Mouse (Mus musculus) adrenal gland, adult 2 months (tissue): Measurements from ENCODE around the gene Junb. TPM values are rescaled to one million over a fixed set of nuclear protein-coding genes. Genes with fewer than 3 reads are reported as not detected.

Source experiments
- DNase-seq: peaks from one replicate; pipeline ENCODE4 v3.0.0; 2021
- long read RNA-seq: library from polyadenylated mRNA; stranded (forward); transcript quantifications from one replicate; pipeline ENCODE4 v2.0.0, GENCODE M21; 2021
- polyA plus RNA-seq: library from polyadenylated mRNA; depleted of rRNA; stranded (reverse); fragments of >200 nt; gene quantifications from 2 replicates; pipeline ENCODE4 v1.2.3, GENCODE M21; 2012; rRNA removed
- total RNA-seq, 2 experiments: library from RNA; stranded (reverse); gene quantifications; 2 replicates each; pipeline ENCODE4 v1.2.3; 2021

Junb gene
- total RNA-seq, result 10 to 100 TPM; 37.0 to 90.7 TPM
- polyA plus RNA-seq, result 78.9 and 91.4 TPM in 2 replicates
- long read RNA-seq, transcript Junb-201 (1 exons, 1,809 nt), result major isoform, 129 of 129 reads
- long read RNA-seq, partial matches to known transcripts, result 0 of 129 reads
- long read RNA-seq, other reads (novel, unspliced or antisense), result 0 of 129 reads

- peak; percentile 99 for DNase-seq
Observed at GRCm38 (mm10) chr8:84978248-84978940, at the start of gene Junb. Gene Junb (minus strand): TSS chr8:84978718.

DNA sequence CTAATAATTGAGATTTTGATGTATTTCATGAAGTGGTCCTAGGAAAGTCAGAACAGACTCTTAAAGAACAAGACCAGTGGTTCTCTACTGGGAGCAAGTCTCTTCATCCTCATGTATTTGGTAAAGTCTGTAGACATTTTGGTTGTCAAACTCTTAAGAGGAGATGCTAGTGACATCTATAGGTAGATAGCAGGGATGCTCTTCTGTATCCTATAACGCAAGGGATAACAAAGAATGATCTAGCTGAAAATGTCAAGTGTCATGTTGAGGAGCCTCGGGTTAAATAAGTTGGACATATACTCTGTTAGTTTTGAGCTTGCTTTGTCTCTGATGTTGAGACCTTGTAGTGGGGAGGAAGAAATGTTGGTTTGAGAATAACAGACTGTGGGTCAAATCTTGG, 49.4 kb upstream of the Junb start:
- no peak for DNase-seq

GRCm38 (mm10) chr8:85027516-85027855, 49.0 kb upstream of the Junb start:
- DNase-seq, result no peak

GRCm38 (mm10) chr8:85026670-85027515, 48.4 kb upstream of the Junb start, which contains the start of gene Trir:
Gene Trir (plus strand): TSS chr8:85026823.
- DNase-seq, result peak; percentile 98

- DNase-seq, result peak; percentile 84
Observed at GRCm38 (mm10) chr8:85025098-85025932, 46.8 kb upstream of the Junb start, which contains the start of gene Asna1. Gene Asna1 (minus strand): TSS chr8:85025281.

- DNase-seq, result no peak
Observed at GRCm38 (mm10) chr8:85023846-85024245, 45.3 kb upstream of the Junb start.

DNA sequence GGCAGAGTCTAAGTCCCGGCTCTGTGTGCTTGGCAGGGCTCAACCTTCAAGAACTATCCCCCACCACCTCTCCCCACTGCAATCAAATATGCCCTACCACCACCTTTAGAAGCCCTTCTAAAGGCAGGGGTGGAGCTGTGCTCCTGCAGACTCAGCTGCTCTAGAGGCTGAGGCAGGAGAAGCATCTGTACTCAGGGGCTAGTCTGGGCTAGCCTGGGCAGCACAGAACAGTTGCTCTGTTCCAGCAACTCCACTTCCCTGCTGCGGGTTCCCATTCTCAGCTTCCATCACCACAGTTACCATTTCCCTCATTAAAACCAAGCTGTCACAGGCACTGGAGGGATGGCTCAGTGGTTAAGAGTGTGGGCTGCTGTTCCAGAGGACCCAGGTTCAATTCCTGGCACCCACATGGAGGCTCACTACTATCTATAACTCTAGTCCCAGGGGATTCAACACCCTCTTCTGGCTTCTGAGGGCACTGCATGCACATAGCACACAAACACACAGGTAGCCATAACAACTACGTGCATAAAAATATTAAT, 43.1 kb upstream of the Junb start:
- no peak for DNase-seq

DNA sequence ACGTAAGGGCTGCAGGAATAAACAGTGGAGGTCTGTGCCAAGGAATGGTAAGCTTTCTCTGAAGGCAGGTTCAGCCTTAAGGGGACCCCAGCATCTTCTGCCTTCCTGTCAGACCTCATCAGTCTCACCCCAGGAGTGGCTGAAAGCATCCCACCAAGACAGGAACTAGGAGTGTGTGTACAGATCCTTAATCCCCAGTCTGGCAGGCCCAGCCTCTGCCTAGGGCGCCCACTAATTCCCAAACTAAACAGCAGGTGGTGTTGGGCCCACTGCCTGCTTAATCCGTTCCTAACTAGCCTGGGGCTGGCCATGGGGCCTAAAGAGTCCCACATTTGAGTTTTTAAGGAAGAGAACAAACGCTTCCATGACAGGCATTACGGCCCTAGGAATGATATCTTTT, 38.7 kb upstream of the Junb start:
- no peak for DNase-seq

GRCm38 (mm10) chr8:85016724-85017123, 38.2 kb upstream of the Junb start:
- DNase-seq, result no peak

DNA sequence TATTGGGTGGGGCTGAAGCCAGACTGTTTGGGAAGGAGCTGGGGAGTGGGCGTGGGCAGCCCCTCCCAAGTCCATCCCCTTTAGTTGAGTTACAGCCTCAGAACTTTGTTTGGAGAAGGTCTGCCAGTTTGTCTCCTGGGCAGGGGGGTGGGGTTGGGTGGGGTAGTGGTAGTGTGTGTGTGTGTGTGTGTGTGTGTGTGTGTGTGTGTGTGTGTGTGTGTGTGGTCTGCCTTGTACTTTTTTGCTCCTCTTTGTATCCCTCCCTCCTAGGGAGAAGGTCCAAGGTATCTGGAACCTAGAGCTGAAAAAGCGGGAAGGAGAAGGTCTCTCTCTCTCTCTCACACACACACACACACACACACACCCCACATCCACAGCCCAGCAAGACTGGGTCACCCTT, 35.9 kb upstream of the Junb start, which contains the start of gene Best2:
Best2 (minus strand) TSS at position 101 of the 400 bp plus-strand sequence.
- DNase-seq, result no peak

DNA sequence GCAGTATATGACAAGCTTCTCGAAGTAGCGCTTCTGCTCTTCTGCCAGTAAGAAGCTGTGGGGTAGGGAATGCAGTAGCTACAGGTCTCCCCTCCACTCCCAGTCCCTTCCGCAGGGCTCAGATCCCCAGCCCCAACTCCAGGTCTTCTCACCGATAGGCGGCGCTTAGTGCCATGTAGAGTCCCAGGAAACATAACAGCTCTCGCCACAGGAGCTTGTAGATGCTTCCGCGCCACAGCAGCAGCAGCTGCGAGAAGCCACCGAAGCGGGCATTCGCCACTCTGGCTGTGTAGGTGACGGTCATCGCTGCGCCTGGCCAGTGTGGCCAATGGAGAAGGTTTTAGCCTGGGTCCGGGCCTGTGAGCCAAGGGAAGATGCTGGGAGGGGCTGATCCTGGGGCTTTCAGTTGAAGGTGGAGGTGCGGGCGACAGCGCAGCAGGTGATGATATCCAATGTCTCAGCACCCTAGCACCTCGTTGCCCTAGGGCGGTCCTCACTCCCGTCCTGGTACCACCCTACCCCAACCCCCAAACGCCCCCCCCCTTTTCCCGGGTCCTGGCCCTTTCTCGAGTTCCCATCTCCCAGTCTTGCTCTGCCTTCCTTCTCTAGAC, 34.8 kb upstream of the Junb start:
- peak; percentile 76 for DNase-seq

GRCm38 (mm10) chr8:85011242-85011641, 32.7 kb upstream of the Junb start:
- no peak for DNase-seq

GRCm38 (mm10) chr8:85007686-85008085, 29.2 kb upstream of the Junb start:
- peak; percentile 51 for DNase-seq

GRCm38 (mm10) chr8:84997649-84998295, 19.3 kb upstream of the Junb start:
- DNase-seq, result peak; percentile 91

- no peak for DNase-seq
Observed at GRCm38 (mm10) chr8:84996978-84997377, 18.5 kb upstream of the Junb start.

DNA sequence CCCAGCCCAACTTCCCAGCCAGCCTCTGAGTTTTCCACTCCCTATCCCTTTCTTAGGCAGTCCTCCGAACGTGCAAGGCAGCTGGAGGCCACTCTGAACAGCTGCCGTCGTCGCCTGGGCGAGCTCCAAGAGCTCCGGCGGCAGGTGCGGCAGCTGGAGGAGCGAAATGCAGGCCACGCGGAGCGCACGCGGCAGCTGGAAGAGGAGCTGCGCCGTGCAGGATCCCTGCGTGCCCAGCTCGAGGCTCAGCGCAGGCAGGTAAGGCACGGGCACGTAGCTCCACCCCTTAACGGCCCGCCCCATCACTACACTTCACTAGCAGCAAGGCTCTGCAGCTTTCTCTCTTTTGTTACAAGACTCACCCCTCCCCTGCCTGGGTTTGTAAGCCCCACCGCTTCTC, 17.2 kb upstream of the Junb start:
- DNase-seq, result no peak

DNA sequence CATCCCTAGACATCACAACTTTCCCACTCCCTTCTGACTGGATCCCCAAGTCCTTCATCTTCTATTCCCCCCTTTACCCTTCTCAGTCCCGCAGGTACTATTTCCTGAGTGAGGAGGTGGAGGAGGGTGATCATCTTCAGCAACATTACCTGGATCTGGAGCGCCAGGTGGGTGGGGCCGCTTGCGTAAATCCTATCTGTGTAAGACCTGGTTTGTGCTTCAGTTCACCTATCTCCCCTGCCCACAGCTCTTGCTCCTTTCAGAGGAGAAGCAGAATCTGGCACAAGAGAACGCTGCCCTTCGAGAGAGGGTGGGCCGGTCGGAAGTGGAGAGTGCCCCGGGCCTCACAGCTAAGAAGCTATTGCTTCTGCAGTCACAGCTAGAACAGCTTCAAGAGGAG, 15.9 kb upstream of the Junb start:
- DNase-seq, result no peak

DNA sequence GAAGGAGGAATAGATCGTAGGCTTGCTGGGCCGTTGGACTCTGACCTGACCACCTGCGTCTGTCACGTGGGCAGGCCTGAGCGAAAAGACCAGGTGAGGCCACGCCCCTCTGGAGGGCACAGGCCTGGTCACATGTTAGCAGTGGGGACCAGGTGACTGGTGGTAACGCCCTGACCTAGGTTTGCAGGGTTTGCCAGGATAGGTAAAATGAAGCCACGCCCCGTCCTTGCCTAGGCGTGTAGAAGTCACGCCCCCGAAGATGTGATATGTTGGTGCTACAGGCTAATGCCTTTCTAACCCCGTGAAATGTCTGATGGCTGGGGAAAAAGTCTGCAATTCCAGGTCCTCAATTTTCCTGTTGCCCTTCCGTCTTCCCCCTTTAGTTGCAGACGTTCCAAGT, 12.3 kb upstream of the Junb start:
- DNase-seq, result no peak

DNA sequence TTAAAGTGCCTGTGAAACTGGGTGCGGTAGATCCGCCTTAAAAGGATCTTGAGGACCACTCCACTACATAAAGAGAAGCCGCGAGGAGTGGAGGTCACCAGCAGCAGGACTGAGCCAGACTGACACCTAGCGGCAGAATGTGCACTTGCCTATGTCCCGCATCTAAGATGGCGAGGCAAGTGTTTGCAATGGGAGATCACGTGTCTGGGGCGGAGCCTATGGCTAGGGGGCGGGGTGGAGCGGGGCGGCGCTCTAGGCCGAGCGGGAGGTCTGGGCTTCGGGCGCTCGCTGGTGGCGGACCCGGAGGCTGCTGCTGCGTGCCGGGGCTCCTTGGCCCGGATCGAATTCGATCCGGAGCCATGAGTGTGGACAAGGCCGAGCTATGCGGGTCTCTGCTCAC, 11.8 kb upstream of the Junb start, which contains the start of gene Hook2:
Hook2 (plus strand) TSS at position 255 of the 400 bp plus-strand sequence.
- peak; percentile 97 for DNase-seq

GRCm38 (mm10) chr8:84989810-84990209, 11.3 kb upstream of the Junb start:
- DNase-seq, result peak; percentile 94

GRCm38 (mm10) chr8:84989311-84989731, 10.8 kb upstream of the Junb start:
- DNase-seq, result peak; percentile 58
